Mouse (Mus musculus): ENCODE measurements around the gene Uchl5.

GRCm38 (mm10) chr1:143766238-143766637 lies 10.8 kb upstream of the Uchl5 start:
- TF ChIP-seq POLR2A (IDR thresholded peaks at IDR 0.05; ENCODE audit: insufficient read depth, low read length), result no peak
- TF ChIP-seq EP300 (IDR thresholded peaks at IDR 0.05; ENCODE audit: insufficient read depth, low read depth, low read length), result no peak
- no peak for TF ChIP-seq CTCF (IDR thresholded peaks at IDR 0.05; ENCODE audit: low read depth, low read length)

All from ES-Bruce4 (cell line).